Mouse (Mus musculus) brain, embryonic 14.5 days (tissue): Measurements from ENCODE around the gene Cpne7. TPM values are rescaled to one million over a fixed set of nuclear protein-coding genes. Genes with fewer than 3 reads are reported as not detected.

Experiments used
- DNase-seq: peaks from one replicate; pipeline ENCODE4 v3.0.0-alpha.2; 2011; ENCODE audit warnings: low read depth
- CTCF ChIP-seq: fragments of 200-500 bp; IDR thresholded peaks from 2 replicates; pipeline ENCODE4 v1.5.1; 2012; ENCODE audit warnings: inconsistent platforms, mild to moderate bottlenecking, moderate library complexity, borderline replicate concordance; ENCODE audit not compliant: insufficient read depth, insufficient read length; ENCODE audit errors: extremely low read depth
- POLR2A ChIP-seq: fragments of 200-500 bp; IDR thresholded peaks from 2 replicates; pipeline ENCODE4 v1.6.1; 2012; ENCODE audit warnings: mild to moderate bottlenecking, inconsistent platforms, borderline replicate concordance; ENCODE audit not compliant: poor library complexity, insufficient read depth, insufficient read length, severe bottlenecking; ENCODE audit errors: extremely low read depth
- polyA plus RNA-seq: library from polyadenylated mRNA; depleted of rRNA; stranded (reverse); fragments of >200 nt; gene quantifications from 2 replicates; pipeline ENCODE4 v1.2.3, GENCODE M21; 2012

The Cpne7 gene
- polyA plus RNA-seq, 1 experiment: 5.8 TPM

GRCm38 (mm10) chr8:123122059-123122458 lies 4.9 kb downstream of the Cpne7 start:
- TF ChIP-seq CTCF (no peak), POLR2A (no peak)
- no peak for DNase-seq

- no peak for DNase-seq
- TF ChIP-seq POLR2A (no peak), CTCF (no peak)
Measured at GRCm38 (mm10) chr8:123122670-123123069, 5.5 kb downstream of the Cpne7 start.

GRCm38 (mm10) chr8:123126193-123126816 lies 9.1 kb downstream of the Cpne7 start:
- DNase-seq: no peak

GRCm38 (mm10) chr8:123131041-123131440 lies 13.9 kb downstream of the Cpne7 start:
- DNase-seq: no peak
- TF ChIP-seq POLR2A (no peak), CTCF (no peak)

More at GRCm38 (mm10) chr8:123126193-123126816, 9.1 kb downstream of the Cpne7 start:
- TF ChIP-seq CTCF (no peak), POLR2A (no peak)

GRCm38 (mm10) chr8:123132953-123133352 lies 15.8 kb downstream of the Cpne7 start:
- DNase-seq: no peak
- no peak for TF ChIP-seq POLR2A
- no peak for TF ChIP-seq CTCF

GRCm38 (mm10) chr8:123134149-123134713 lies 17.1 kb downstream of the Cpne7 start:
- TF ChIP-seq CTCF: no peak
- TF ChIP-seq POLR2A: no peak
- DNase-seq: no peak

GRCm38 (mm10) chr8:123135406-123135805 lies 18.2 kb downstream of the Cpne7 start:
- peak; percentile 84 for DNase-seq
- TF ChIP-seq CTCF (no peak), POLR2A (no peak)

- DNase-seq: peak; percentile 24
Measured at GRCm38 (mm10) chr8:123135806-123136205, 18.6 kb downstream of the Cpne7 start.

GRCm38 (mm10) chr8:123136287-123136686 lies 19.1 kb downstream of the Cpne7 start:
- TF ChIP-seq POLR2A: no peak
- TF ChIP-seq CTCF: no peak
- DNase-seq: no peak

More at GRCm38 (mm10) chr8:123135806-123136205, 18.6 kb downstream of the Cpne7 start:
- TF ChIP-seq CTCF (no peak), POLR2A (no peak)

- DNase-seq: peak; percentile 94
- TF ChIP-seq POLR2A (no peak), CTCF (no peak)
Measured at GRCm38 (mm10) chr8:123137645-123138077, 20.5 kb downstream of the Cpne7 start.

- no peak for DNase-seq
- TF ChIP-seq POLR2A (no peak), CTCF (no peak)
Measured at GRCm38 (mm10) chr8:123138741-123139140, 21.6 kb downstream of the Cpne7 start.

- DNase-seq: peak; percentile 84
- TF ChIP-seq CTCF (no peak), POLR2A (no peak)
Measured at GRCm38 (mm10) chr8:123141741-123142462, 24.7 kb downstream of the Cpne7 start.

GRCm38 (mm10) chr8:123145279-123145678 lies 28.1 kb downstream of the Cpne7 start:
- no peak for DNase-seq
- peak; percentile 25; the same call in 1 of the 2 replicates for TF ChIP-seq CTCF
- TF ChIP-seq POLR2A: no peak
